Mouse (Mus musculus) embryonic facial prominence, embryonic 15.5 days (tissue): Measurements from ENCODE around the gene Uimc1. TPM values are rescaled to one million over a fixed set of nuclear protein-coding genes. Genes with fewer than 3 reads are reported as not detected.

ENCODE experiments used
- ATAC-seq: fragments of 200-750 bp; cut with Nextera tagmentation; 2 replicates; pipeline ENCODE4 v1.8.0; 2017; ENCODE audit warnings: low read depth, moderate TSS enrichment; ENCODE audit not compliant: insufficient number of reproducible peaks, low FRiP score, low TSS enrichment
- H3K27ac ChIP-seq: fragments of 300-500 bp; sonication (generic); replicated peaks from 2 replicates; pipeline ENCODE4 v1.5.1; 2015; ENCODE audit warnings: mild to moderate bottlenecking, inconsistent platforms
- H3K27me3 ChIP-seq: fragments of 300-500 bp; sonication (generic); 2 replicates; pipeline ENCODE4 v1.6.1; 2015; ENCODE audit warnings: inconsistent platforms
- H3K36me3 ChIP-seq: fragments of 300-500 bp; sonication (generic); 2 replicates; pipeline ENCODE4 v1.6.1; 2015; ENCODE audit warnings: mild to moderate bottlenecking, inconsistent platforms
- H3K4me1 ChIP-seq: fragments of 300-500 bp; sonication (generic); 2 replicates; pipeline ENCODE4 v1.6.1; 2015; ENCODE audit warnings: inconsistent platforms
- H3K4me2 ChIP-seq: fragments of 300-500 bp; sonication (generic); replicated peaks from 2 replicates; pipeline ENCODE4 v1.6.1; 2015; ENCODE audit warnings: mild to moderate bottlenecking, inconsistent platforms
- H3K4me3 ChIP-seq: fragments of 300-500 bp; sonication (generic); replicated peaks from 2 replicates; pipeline ENCODE4 v1.5.1; 2015; ENCODE audit warnings: mild to moderate bottlenecking, inconsistent platforms
- H3K9ac ChIP-seq: fragments of 300-500 bp; sonication (generic); 2 replicates; pipeline ENCODE4 v1.6.1; 2015; ENCODE audit warnings: inconsistent platforms
- H3K9me3 ChIP-seq: fragments of 300-500 bp; sonication (generic); replicated peaks from 2 replicates; pipeline ENCODE4 v1.6.1; 2016; ENCODE audit warnings: inconsistent platforms
- WGBS: fragments of 180-500 bp; shearing (Covaris S2); methylation state at CpG from one replicate; pipeline ENCODE4 v1.1.7; 2015; 5-methylcytosine and 5-hydroxymethylcytosine counted together
- polyA plus RNA-seq: library from polyadenylated mRNA; unstranded; fragments of >200 nt; fragmentation: Nextera tagmentation; extraction: Ambion mirVana; gene quantifications from 2 replicates; pipeline ENCODE4 v1.2.1, GENCODE M21; 2015

The Uimc1 gene
- polyA plus RNA-seq, 1 experiment from 2014 or later, result 27.8 TPM

DNA sequence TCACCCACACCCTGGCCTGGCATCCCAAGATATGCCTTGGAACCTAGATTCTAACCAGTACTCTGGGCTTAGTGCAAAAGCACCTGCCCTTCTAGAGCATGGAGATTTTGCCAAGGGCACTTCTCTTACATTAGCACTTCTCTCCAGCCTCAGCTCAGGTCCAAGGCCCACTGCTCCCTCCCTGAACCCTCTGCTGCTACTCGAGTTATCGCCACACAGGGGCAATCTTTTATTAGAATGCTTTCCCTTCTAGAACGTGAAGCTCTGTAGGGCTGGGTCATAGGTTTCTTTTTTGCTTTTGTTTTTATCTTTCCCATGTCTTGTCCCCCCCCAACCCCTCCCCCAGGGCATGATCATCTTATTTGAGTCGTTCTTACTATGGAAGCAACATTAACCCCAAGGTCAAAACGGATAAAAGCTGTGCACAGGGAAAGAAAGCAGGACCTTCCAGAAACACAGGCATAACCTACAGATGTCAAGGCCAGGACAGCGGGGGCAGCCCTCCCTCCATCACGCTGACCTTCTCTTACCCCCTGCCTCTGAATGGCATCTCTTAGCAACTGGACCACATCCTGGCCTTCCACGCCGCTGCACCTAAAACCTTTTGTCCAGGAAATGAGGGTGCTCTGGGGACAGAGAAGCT, 86.3 kb downstream of the Uimc1 start:
- Histone ChIP-seq H3K36me3 (no peaks in the 10 kb centered on the region), H3K27ac (no peak overlapping the region), H3K4me1 (no peaks in the 10 kb centered on the region), H3K4me2 (no peak overlapping the region), H3K27me3 (no peaks in the 10 kb centered on the region), H3K4me3 (no peak overlapping the region), H3K9me3 (no peaks in the 10 kb centered on the region), H3K9ac (no peak overlapping the region)
- no peak for ATAC-seq
- 28% methylated on average over 9 of the region's 9 CpGs for WGBS

DNA sequence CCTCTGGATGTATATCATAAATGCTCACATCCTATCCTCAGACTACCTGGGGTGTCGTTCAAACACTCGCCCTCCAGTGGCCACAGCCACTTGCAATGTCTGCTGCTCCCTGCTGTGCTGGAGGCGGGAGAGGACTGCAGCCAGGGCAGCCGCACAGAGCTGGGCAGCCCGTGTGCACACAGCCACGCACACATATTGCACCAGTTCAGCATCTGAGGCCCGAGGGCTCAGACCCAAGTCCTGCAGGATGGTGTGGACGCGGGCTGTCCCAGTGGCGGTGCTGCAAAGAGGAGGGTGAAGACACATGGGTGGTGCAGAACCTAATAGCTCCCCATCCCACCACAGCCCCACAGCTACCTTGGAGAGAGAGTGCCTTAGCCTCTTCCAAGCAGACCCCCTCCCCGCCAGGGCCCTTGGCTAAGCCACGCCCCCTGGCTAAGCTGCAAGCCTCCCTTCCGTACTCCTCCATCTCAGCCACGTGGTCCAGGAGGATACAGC, 88.1 kb downstream of the Uimc1 start:
- no peak overlapping the region for H3K4me2 ChIP-seq
- 4% methylated on average over 14 of the region's 14 CpGs for WGBS
- no peak overlapping the region for H3K9ac ChIP-seq
- H3K4me1 ChIP-seq, result no peaks in the 10 kb centered on the region
- no peak overlapping the region for H3K4me3 ChIP-seq
- H3K36me3 ChIP-seq, result no peaks in the 10 kb centered on the region
- H3K9me3 ChIP-seq, result no peaks in the 10 kb centered on the region
- no peak for ATAC-seq
- H3K27ac ChIP-seq, result no peak overlapping the region
- no peaks in the 10 kb centered on the region for H3K27me3 ChIP-seq

DNA sequence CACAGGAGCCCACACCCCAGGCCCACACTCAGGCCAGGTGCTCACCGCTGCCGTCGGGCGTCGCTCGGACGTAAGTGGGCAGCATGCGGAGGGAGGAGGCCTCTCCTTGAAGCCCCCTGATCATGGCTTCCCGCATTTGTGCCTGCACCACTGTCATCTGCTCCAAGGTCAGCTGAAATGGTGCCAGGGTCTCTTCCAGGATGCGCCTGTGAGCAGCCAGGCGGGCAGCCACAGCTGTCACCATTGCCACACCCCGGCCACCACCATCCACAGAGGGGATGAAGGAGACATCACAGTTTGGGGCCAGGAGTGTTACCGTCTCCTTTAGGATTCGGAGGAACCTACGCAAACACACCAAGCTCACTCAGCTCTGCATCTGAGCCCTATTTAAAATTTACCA, 89.0 kb downstream of the Uimc1 start:
- Histone ChIP-seq H3K4me1 (0 out of 2 replicates have a peak, but pooled peaks cover under 1% of the 10 kb centered on the region), H3K36me3 (no peaks in the 10 kb centered on the region), H3K27ac (no peak overlapping the region), H3K9me3 (no peaks in the 10 kb centered on the region), H3K27me3 (no peaks in the 10 kb centered on the region), H3K9ac (no peak overlapping the region), H3K4me3 (no peak overlapping the region), H3K4me2 (no peak overlapping the region)
- 86% methylated on average over 15 of the region's 15 CpGs for WGBS
- no peak for ATAC-seq

DNA sequence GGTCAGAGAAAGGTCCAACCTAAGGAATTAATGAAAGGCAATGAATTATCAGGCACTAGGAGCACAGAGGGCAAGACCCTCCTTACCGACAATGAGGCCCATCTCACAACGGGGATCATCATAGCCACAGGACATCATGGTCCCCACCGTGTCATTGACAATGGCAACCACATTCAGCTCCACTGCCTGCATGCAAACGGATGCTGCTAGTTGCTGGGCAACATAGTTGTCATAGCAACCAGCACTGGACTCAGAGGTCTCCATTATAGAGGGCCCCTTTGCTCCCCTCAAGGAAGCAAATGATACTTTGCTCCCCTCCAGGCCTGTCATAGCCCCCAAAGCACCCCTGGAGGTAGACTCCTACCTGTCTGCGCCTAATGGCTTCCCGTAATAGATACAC, 91.5 kb downstream of the Uimc1 start:
- Histone ChIP-seq H3K4me1 (0 out of 2 replicates have a peak, but pooled peaks cover 3% of the 10 kb centered on the region), H3K27me3 (no peaks in the 10 kb centered on the region), H3K4me3 (no peak overlapping the region), H3K36me3 (no peaks in the 10 kb centered on the region), H3K27ac (no peak overlapping the region), H3K9me3 (no peaks in the 10 kb centered on the region), H3K9ac (no peak overlapping the region), H3K4me2 (no peak overlapping the region)
- 69% methylated on average over 6 of the region's 6 CpGs for WGBS
- ATAC-seq, result no peak

DNA sequence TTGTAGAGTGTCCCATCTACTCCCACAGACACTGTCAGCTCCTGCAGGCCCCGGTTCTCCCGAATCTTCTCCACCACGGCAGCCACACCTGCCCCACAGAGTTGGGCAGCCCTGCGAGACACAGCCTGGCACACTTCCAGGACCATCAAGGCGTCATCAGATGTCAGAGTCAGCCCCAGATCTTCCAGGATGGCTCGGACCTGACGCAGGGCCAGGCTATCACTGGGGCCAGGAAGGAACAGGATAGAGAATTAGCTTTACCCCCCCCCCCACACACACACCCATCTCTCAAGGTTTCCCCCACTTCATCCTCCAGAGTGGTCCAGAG, 93.7 kb downstream of the Uimc1 start:
- Histone ChIP-seq H3K4me2 (no peak overlapping the region), H3K9me3 (no peaks in the 10 kb centered on the region), H3K4me1 (0 out of 2 replicates have a peak, but pooled peaks cover 3% of the 10 kb centered on the region), H3K36me3 (no peaks in the 10 kb centered on the region), H3K27ac (no peak overlapping the region), H3K4me3 (no peak overlapping the region), H3K27me3 (no peaks in the 10 kb centered on the region), H3K9ac (no peak overlapping the region)
- 65% methylated on average over 7 of the region's 7 CpGs for WGBS
- no peak for ATAC-seq

DNA sequence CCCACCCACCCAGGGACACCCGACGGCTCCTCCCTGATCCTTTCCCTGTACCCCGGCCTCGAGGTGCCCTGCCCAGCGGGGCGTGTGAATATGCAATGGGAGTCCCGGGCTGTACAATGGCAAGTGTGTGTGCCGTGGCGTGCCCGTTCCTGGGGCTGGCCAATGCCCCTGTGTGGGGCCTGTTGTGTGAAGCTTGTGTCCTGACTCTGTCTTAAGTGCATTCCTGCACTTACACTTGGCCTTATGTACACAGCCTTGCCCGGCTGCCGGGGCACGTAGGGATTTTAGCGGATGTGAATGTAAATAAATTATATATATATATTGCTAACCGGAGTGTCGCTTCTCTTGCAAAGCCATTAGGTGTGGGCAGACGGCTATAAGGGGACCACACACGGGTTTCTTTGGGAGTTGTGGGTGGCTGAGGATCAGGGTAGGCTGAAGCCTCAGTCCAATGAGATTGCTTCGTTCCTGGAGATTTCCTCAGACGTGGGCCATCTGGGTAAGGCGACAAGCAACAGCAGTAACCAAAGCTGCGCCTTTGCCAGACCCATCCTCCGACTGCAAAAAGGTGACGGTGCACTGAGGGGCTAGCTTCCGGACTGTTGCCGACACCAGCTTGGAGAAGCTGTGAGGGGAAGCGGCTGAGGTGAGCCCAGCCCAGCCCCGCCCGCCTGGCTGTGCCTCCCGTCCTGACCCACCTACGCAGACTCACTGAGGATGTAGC, 94.2 kb downstream of the Uimc1 start:
- no peak overlapping the region for H3K27ac ChIP-seq
- 69% methylated on average over 31 of the region's 31 CpGs for WGBS
- no peaks in the 10 kb centered on the region for H3K9me3 ChIP-seq
- H3K4me1 ChIP-seq, result 0 out of 2 replicates have a peak, but pooled peaks cover 3% of the 10 kb centered on the region
- no peaks in the 10 kb centered on the region for H3K36me3 ChIP-seq
- H3K27me3 ChIP-seq, result no peaks in the 10 kb centered on the region
- H3K9ac ChIP-seq, result no peak overlapping the region
- H3K4me2 ChIP-seq, result no peak overlapping the region
- H3K4me3 ChIP-seq, result no peak overlapping the region
- ATAC-seq, result no peak

DNA sequence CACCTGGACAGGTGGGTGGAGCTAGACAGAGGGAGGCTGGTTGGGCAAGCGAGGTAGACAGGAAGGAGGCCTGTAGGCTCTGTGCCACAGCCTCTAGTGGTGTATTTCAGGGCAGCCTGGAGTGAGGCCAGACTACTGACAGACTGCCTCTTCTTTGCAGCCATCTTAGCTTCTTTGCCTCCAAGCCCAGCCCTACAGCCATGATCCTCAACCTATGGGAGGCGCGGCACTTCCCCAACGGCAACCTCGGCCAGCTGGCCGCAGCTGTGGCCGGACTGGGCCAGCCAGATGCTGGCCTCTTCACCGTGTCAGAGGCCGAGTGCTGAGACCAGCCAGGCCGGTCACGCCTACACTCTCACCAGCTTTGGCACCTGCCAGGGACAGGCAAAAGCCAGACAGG, 95.5 kb downstream of the Uimc1 start:
- 0 out of 2 replicates have a peak, but pooled peaks cover 3% of the 10 kb centered on the region for H3K4me1 ChIP-seq
- no peak overlapping the region for H3K4me2 ChIP-seq
- ATAC-seq, result no peak
- H3K27me3 ChIP-seq, result no peaks in the 10 kb centered on the region
- H3K27ac ChIP-seq, result no peak overlapping the region
- no peaks in the 10 kb centered on the region for H3K36me3 ChIP-seq
- WGBS, result 64% methylated on average over 11 of the region's 11 CpGs
- H3K4me3 ChIP-seq, result no peak overlapping the region
- no peak overlapping the region for H3K9ac ChIP-seq
- no peaks in the 10 kb centered on the region for H3K9me3 ChIP-seq

DNA sequence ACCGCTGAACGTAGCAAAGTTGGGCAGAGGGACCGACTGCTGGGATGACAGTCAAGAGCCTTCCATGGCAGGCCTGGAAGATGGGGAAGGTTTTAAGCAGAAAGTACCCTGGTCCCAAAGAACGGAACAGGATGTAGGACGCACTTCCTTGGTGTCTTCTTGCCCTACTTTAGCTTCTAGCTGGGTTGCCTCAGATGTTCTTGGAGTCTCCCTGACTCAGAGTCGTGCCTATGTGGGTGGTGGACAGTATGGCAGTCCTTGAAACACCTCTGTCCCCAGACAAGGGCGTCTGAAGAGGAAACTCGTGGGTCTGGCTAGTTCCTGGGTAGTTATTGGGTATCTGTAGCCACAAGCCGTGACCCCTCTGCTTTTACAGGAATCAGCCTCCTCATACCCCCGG, 98.0 kb downstream of the Uimc1 start:
- Histone ChIP-seq H3K4me3 (no peak overlapping the region), H3K9ac (no peak overlapping the region), H3K27me3 (no peaks in the 10 kb centered on the region), H3K36me3 (no peaks in the 10 kb centered on the region), H3K4me2 (no peak overlapping the region), H3K27ac (no peak overlapping the region), H3K9me3 (no peaks in the 10 kb centered on the region), H3K4me1 (0 out of 2 replicates have a peak, but pooled peaks cover 3% of the 10 kb centered on the region)
- no peak for ATAC-seq
- 71% methylated on average over 10 of the region's 10 CpGs for WGBS

DNA sequence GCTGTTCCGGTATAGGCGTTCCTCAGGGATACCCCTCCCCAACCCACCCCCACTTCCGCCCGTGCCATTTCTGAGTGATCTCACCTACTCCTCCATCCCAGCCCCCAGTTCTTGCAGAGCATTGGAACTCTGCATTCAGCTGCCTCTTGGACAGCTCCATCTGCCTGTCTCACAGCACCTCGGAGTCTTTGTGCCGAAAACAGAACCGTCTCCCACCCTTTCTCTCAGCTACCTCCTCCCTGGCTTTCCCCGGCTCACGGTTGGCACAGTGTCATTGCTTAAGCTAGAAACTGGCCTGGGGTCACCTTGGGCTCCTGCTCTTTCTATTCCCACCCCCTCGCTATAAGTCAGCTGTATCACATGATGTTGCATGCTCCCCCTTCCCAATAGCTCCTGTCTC, 99.7 kb downstream of the Uimc1 start:
- no peak overlapping the region for H3K4me2 ChIP-seq
- no peaks in the 10 kb centered on the region for H3K4me1 ChIP-seq
- no peak overlapping the region for H3K4me3 ChIP-seq
- no peak overlapping the region for H3K27ac ChIP-seq
- H3K36me3 ChIP-seq, result no peaks in the 10 kb centered on the region
- H3K9me3 ChIP-seq, result no peaks in the 10 kb centered on the region
- ATAC-seq, result no peak
- WGBS, result 67% methylated on average over 10 of the region's 10 CpGs
- H3K27me3 ChIP-seq, result no peaks in the 10 kb centered on the region
- no peak overlapping the region for H3K9ac ChIP-seq

DNA sequence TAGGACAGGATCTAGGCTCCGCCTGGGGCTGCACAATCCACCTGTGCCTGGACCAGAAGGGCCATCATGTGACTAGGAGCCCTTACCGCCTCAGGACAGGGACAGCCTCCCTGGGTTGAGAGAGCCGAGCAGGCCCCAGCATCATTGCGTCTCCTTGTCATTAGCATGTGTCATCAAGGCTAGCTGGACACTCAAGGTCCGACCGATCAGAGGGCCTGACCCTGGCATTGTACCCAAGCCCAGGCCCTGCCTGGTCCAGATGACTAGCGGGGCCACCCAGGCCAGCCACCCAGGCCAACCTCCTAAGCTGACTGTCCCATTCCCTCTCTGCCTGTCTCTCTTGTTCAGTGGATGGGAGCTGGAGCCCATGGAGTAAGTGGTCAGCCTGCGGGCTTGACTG, 102.5 kb downstream of the Uimc1 start:
- H3K27me3 ChIP-seq, result peaks cover 6% of the 10 kb centered on the region
- no peak overlapping the region for H3K27ac ChIP-seq
- H3K9me3 ChIP-seq, result no peaks in the 10 kb centered on the region
- H3K36me3 ChIP-seq, result no peaks in the 10 kb centered on the region
- WGBS, result 87% methylated on average over 8 of the region's 8 CpGs
- no peak for ATAC-seq
- H3K4me3 ChIP-seq, result no peak overlapping the region
- no peak overlapping the region for H3K4me2 ChIP-seq
- H3K9ac ChIP-seq, result no peak overlapping the region
- no peaks in the 10 kb centered on the region for H3K4me1 ChIP-seq

DNA sequence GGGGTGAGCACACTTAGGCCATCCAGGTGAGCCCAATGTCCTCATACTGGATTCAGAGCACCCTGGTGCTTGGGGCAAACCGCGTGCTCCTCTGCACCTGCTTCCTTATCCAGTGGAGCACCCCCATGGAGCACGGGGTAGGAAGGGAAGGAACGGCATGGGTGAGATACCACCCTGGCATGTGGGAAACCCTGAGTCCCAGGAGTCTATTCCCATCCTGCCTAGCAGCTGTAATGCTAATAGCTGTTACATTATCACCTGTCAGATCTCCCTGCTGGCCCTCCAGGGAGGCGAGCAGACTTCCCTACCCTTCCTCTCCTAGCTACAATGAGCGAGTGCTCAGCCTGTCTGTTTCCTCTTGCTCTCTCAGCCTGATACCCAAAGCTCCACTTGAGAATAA, 104.9 kb downstream of the Uimc1 start:
- no peak for ATAC-seq
- H3K27me3 ChIP-seq, result peaks cover 6% of the 10 kb centered on the region
- H3K4me3 ChIP-seq, result no peak overlapping the region
- WGBS, result 63% methylated on average over 6 of the region's 6 CpGs
- H3K27ac ChIP-seq, result no peak overlapping the region
- no peaks in the 10 kb centered on the region for H3K4me1 ChIP-seq
- H3K36me3 ChIP-seq, result no peaks in the 10 kb centered on the region
- H3K9ac ChIP-seq, result no peak overlapping the region
- no peak overlapping the region for H3K4me2 ChIP-seq
- no peaks in the 10 kb centered on the region for H3K9me3 ChIP-seq

DNA sequence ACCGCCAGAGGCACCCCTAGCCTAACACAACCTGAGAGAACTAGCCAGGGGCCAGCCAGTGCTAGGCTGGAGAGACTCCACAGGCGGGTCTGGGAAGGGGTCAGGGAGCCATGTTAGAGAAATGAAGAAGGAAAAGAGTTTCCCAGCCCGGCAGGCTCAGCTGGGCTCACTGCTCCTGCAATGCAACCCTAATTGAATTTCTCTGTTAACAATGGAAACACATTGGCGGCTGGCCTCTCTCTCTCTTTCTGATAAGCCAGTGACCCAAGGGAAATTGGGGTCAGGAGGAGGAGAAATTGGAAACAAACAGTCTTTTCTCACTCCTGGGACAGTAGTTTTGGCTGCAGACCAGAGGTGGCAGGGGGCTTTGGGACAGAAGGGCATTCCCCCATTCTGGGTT, 105.5 kb downstream of the Uimc1 start:
- Histone ChIP-seq H3K36me3 (no peaks in the 10 kb centered on the region), H3K27me3 (peaks cover 6% of the 10 kb centered on the region), H3K4me3 (no peak overlapping the region), H3K9ac (no peak overlapping the region), H3K4me2 (no peak overlapping the region), H3K9me3 (no peaks in the 10 kb centered on the region), H3K27ac (no peak overlapping the region), H3K4me1 (no peaks in the 10 kb centered on the region)
- WGBS, result 15% methylated on average over 4 of the region's 4 CpGs
- no peak for ATAC-seq
